Mouse (Mus musculus): ENCODE data around the gene Mt3.
"Not testable (repeated sequence)": the region's sequence is repeated elsewhere in the genome, so short reads cannot be mapped to it uniquely, and the experiment has no call there.

The Mt3 gene

GRCm38 (mm10) chr8:94152513-94153300 is at the start of gene Mt3:
Mt3 (plus strand) TSS chr8:94152607.
- CTCF ChIA-PET: no interaction called here

DNA sequence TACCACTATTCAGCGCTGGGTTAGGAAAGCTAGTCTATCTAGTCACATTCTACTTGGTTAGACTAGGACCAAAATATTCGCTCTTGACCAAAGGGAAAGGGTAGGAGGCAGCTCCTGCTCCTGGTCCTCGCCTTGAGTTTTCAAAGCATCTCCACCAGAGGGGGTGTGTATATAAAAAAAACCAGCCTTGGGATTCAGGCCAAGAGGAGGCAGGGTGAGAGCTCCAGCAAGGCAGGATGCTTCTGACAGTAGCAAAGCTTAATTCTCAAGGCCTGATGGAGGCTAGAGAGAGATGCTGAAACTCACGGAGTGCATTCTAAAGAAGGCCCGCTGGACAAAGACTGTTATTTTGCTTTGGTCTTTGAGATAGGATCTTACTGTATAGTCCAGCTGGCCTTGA is 48.3 kb upstream of the Mt3 start:
- CTCF ChIA-PET: interaction anchor here (0.5 kb wide), 1 partner anchor 72 kb away, joined by 3 read pairs; no protein-coding TSS in a partner anchor

- CTCF ChIA-PET: no interaction called here
Observed at GRCm38 (mm10) chr8:94107871-94108270, 44.5 kb upstream of the Mt3 start.

DNA sequence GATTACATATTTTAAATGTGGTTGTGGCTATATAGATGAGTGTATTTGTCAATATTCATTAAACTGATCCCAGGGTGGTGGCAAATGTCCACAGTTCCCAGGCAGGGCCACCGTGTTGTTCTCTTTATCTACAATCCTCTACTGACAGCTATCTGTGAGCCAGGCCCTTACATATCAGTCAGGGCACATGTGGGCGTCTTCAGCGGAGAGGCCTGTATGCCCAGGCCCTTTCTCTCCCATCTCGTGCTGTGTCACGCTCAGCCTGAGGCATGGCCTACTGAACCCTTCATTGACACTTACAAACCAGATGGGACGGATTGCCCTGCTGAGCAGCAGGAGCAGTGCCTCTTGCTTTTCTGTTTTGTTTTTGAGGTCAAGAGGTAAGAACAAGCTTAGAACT is 43.0 kb upstream of the Mt3 start:
- CTCF ChIA-PET: no interaction called here

GRCm38 (mm10) chr8:94109835-94110234 is 42.6 kb upstream of the Mt3 start:
- CTCF ChIA-PET: no interaction called here

DNA sequence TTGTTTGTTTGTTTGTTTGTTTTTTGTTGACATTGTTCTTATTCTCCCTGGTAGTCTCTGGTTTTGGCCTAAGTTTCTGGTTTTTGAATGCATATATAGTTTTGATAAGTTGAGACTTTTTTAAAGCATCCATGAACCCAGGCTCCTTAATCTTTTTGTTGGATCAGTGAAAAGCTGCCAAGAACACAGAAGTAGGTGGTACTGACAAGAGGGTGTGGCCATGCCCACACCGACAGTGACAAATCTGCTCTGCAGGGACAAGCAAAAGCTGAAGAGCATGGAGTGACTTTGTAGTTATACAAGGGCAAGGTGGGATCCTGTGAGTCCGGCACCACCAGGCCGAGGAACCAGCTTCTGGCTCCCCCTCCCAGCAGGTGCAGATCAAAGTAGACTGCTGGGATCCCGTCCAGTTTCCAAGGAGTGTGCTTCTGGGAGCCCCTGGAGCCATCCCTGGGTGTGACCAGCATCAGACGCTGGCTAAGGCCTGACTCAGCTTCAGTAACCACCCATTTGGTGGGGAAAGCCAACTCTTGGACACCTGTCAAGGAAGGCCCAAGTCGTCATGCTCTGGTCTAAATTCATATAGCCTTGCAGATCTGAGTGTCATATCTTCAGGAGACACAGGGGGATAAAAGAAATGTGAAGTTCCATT is 41.8 kb upstream of the Mt3 start:
- CTCF ChIA-PET: no interaction called here

DNA sequence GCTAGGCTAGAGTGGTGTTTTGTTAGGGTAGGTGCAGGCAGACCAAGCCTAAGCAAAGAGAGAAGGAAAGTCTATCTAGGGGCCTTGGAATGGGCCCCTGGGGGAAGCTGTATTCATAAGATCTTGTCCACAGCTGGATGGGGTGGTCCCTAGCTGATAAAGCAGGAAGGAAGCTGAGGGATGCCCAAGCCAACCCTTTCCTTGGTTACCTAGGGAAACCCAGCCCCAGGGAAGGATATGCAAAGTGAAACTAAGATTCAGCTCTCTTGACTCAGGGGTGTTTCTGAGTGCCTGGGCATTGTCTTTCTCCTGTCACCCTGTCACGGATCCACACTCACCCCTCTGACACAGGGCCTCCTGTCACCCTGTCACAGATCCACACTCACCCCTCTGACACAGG is 39.0 kb upstream of the Mt3 start:
- CTCF ChIA-PET: interaction anchor here (0.9 kb wide), 1 partner anchor 582 kb away, joined by 8 read pairs; no protein-coding TSS in a partner anchor

DNA sequence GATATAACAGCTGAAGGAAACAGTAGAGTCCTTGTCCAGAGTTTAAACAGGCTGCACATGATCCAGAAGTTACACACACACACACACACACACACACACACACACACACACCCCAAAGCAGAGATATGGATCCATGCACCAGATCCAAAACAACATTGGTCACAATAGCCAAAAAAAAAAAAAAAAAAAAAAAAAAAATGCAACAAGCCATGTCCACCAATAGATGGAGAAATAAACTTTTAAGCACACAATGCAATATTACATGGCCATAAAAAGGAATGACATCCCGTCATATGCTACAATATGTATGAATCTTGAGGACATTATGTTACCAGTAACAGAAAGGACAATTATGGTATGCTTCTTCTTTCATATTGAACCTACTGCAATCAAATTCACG is 38.4 kb upstream of the Mt3 start:
- CTCF ChIA-PET: interaction anchor here (0.9 kb wide), 1 partner anchor 581 kb away, joined by 8 read pairs; no protein-coding TSS in a partner anchor

DNA sequence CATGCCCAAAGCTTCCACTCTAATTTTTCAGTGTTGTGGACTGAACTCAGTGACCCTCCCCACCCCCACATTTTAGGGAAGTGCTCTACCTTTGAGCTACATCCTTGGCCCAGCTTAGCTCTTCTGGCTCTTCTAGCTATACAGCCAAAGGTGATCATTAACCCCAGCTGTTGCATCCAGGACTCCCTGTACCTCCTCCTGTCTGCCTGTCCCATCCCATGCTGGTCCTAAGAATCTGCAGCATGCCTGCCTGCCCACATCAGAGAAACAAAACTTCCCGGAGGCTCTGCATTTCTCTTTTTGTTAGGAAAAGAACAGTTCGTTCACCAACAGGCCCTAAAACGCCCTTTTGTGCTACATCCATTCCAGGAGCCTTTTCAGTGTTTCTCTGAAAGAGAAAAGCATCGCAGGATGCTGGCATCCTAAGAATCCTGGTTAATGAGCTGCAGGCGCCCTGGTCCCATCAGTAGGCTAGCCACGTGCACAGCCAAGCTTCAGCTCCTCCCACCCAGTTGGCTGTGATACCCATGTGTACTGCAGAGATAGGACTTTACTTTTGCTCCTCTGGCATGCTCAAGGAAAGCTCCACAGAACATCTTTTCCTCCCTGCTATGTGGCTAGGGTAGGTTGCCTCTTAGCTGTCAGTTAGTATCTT is 33.5 kb upstream of the Mt3 start:
- CTCF ChIA-PET: no interaction called here

DNA sequence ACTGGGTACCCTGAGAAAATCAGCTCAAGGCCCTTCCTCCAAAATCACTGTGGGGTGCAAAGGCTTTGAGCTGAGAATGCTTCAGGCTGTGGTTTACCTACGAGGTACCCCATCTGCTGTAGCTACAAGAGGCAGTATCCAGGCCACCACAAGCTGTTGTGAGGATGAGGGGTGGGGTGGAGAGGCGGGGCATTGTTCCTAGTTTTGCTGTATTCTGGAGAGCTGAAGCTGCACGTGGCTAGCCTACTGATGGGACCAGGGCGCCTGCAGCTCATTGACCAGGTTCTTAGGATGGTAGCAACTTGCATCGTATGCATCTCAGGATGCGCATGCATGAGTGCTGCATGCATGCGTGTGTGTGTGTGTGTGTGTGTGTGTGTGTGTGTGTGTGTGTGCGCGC is 30.8 kb upstream of the Mt3 start:
- CTCF ChIA-PET: no interaction called here

- CTCF ChIA-PET: no interaction called here
Observed at GRCm38 (mm10) chr8:94122711-94123468, 29.5 kb upstream of the Mt3 start.

DNA sequence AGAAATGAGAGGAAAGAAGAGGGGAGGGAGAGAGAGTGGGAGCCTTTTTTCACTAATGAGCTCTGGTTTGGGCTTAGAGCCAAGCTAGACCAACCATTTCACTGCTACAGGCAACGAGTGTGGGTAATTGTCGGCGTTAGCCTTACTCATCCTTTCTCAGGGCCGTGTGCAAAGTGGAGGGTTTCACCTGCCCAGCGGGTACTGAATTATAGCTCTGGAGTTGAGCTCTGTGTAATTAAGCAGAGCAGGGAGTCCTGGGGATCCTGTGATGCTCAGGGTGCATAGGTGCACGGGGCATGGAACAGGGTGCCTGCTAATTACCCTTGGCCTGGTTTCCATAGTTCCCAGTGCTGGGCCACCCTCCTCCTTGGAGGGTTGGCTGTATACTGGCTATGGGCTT is 24.7 kb upstream of the Mt3 start:
- CTCF ChIA-PET: no interaction called here

- CTCF ChIA-PET: no interaction called here
Observed at GRCm38 (mm10) chr8:94129133-94129789, 23.1 kb upstream of the Mt3 start.

- CTCF ChIA-PET: no interaction called here
Observed at GRCm38 (mm10) chr8:94130126-94130525, 22.3 kb upstream of the Mt3 start.

DNA sequence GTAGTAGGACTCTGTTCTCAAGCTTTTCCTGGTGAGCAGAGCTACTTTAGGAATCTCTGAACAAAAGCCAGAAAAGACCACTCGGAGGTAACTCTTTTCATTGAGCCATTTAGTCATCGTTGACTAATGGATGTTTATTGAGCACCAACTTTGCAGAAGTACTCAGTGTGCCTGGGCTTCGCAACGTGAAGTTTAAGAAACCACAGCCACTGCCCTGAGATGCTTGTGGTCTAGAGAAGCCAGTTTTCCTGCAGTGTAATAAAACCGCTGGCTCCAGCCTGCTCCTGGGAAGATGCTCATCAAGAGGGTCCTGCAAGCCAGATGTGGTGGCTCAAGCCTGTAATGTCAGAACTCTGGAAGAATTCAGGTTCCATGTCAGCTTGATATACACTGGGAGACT is 20.3 kb upstream of the Mt3 start:
- CTCF ChIA-PET: no interaction called here

DNA sequence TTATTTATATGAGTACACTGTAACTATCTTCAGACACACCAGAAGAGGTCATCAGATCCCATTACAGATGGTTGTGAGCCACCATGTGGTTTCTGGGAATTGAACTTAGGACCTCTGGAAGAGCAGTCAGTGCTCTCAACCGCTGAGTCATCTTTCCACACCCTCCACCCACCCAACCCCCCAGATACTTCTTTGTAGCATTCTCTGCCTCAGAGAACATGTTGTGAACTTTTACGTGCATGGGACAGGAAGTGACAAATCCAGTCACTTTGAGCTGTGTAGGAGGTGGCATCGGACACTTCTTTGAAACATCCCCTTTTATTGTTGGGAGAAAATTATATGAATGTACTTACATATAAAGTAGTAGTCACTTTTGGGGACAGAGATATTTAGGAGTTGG is 17.8 kb upstream of the Mt3 start:
- CTCF ChIA-PET: not testable (repeated sequence)

DNA sequence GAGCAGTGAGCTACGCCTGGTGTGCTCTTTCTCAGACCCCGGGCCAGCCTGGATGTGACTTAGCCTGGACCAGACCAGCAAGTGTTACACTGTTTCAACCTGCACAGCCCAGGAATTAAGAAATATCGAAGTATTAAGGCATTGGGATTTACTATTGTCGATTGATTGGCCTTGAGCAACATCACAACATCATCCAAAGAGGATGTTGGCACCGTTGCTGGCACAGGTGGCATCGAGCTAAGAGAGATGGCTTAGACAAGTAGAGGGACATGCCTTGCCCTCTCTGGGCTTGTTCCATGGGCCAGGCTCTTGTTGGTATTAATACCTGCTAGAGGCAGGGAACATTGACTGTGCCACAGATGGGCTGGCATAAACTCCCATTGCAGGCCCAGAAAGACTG is 16.9 kb upstream of the Mt3 start:
- CTCF ChIA-PET: no interaction called here

DNA sequence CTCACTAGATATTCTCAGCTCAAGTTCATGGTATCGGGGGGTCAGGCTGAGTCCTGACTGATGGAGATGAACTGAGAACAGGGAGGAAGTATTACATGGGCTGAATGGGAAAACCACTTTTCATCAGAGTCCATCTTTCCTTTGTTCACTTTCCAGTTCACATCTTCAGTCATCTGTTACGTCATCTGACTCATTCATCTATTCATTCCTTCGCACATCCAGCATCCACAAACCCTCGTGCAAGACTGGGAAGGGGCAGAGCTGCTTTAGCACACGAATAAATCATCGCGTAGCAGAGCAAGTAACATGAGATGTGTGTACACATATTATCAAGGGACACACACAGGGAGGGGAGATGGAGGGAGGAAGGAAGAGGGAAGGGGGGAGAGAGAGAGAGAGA is 16.2 kb upstream of the Mt3 start:
- CTCF ChIA-PET: no interaction called here

DNA sequence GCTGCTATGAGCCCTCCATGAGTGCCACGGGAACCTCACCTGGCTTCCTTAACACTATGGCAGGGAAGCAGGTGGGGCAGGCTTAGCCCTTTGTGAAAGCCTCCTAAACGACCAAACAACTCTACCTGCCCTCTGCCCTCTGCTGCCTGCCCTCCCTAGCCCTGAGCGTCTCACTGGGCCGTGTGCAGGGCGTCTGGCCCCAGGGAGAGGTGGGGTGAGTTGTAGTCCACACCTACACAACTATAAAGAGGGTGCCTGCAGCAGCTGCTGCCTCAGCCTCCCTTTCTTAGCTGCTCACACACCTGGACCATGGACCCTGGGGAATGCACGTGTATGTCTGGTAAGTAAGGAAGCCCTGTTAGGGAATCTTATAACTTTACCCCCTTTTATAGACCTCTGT is 15.5 kb upstream of the Mt3 start, which contains the start of gene Mt4:
Gene Mt4, plus strand, starts transcription at position 265 of the 400 bp plus-strand sequence.
- CTCF ChIA-PET: no interaction called here

DNA sequence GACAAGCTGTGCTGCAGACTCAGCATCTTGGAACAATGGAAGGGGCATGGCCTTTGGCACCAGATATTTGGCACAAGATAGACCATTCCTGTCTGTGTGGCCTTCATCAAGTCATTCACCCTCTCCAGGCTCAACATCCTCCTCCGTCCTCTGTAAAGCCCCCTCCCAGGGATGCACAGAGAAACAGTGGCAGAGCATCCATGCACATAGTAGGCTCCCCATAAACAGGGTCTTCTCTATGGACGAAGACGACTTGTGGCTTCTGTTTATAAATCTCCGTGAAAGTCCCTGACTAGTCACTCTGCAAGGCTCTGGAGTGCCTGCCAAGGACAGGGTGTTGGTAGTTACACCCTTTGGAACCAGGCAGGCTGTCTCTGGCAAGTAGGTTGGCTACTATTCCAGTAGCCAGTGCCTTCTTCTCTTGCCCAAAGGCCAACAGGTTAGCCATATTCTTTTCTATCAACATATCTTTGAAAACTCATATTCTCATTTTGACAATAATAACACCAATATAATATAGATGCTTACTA is 12.1 kb upstream of the Mt3 start:
- CTCF ChIA-PET: no interaction called here

DNA sequence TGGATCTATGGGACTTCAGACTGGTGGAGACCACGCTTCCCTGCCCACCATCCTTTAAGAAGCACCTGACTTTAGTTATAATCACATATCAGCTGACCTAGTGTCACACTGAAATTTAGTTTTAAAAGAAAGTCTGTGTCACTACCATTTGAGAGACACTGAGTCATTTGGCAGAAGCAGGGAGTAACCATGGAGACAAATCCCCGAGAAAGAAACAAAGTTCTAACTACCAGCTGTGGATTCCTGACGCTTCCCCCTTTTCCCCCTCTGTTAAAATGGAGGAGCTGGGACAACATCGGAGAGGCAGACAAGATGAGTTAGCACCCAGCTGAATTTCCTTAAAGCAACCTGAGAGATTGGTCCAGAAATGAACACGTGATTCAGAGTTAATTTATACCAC is 4.2 kb upstream of the Mt3 start:
- CTCF ChIA-PET: interaction anchor here (0.6 kb wide), 1 partner anchor 53 kb away, joined by 3 read pairs; no protein-coding TSS in a partner anchor

Data from spleen, embryonic (tissue).